Mouse (Mus musculus) ES-E14 (cell line): ENCODE measurements around the gene Papolg.

Source experiments
- MAFK ChIP-seq: IDR thresholded peaks from 2 replicates; pipeline ENCODE4 v1.6.1; 2014; ENCODE audit warnings: mild to moderate bottlenecking, low read depth, low read length, inconsistent platforms; ENCODE audit not compliant: insufficient read depth
- ZNF384 ChIP-seq: IDR thresholded peaks from 2 replicates; pipeline ENCODE4 v1.6.1; 2012; ENCODE audit warnings: low read depth, low read length, inconsistent platforms

GRCm38 (mm10) chr11:23818745-23819144, 76.3 kb downstream of the Papolg start:
- no peak for TF ChIP-seq MAFK
- TF ChIP-seq ZNF384: no peak
